Mouse (Mus musculus) forebrain, embryonic 16.5 days (tissue): ENCODE measurements at regions not wholly inside any gene's neighbourhood (a gene's known extent, or its start where the extent isn't known, plus 50 kb on each side); places are given as distances from the start of the nearest gene placed in this dataset.
A peak's percentile ranks its signal among the peaks of the same experiment; 100 is the strongest.

Experiments
- ATAC-seq: fragments of 200-750 bp; cut with Nextera tagmentation; 2 replicates; pipeline ENCODE4 v1.8.0; 2017; ENCODE audit warnings: mild to moderate bottlenecking, moderate library complexity
- H3K27ac ChIP-seq: fragments of 300-500 bp; sonication (generic); 2 replicates; pipeline ENCODE4 v1.5.1; 2014; ENCODE audit warnings: low read length, control low read depth
- H3K27me3 ChIP-seq: fragments of 300-500 bp; sonication (generic); replicated peaks from 2 replicates; pipeline ENCODE4 v1.6.1; 2014; ENCODE audit warnings: low read length; ENCODE audit not compliant: control insufficient read depth, insufficient read depth
- H3K36me3 ChIP-seq: fragments of 300-500 bp; sonication (generic); 2 replicates; pipeline ENCODE4 v1.6.1; 2014; ENCODE audit not compliant: control insufficient read depth, insufficient read depth
- H3K4me1 ChIP-seq: fragments of 300-500 bp; sonication (generic); replicated peaks from 2 replicates; pipeline ENCODE4 v1.6.1; 2014; ENCODE audit warnings: low read length; ENCODE audit not compliant: control insufficient read depth, insufficient read depth
- H3K4me2 ChIP-seq: fragments of 300-500 bp; sonication (generic); 2 replicates; pipeline ENCODE4 v1.6.1; 2014; ENCODE audit warnings: mild to moderate bottlenecking, low read length, control low read depth
- H3K4me3 ChIP-seq: fragments of 300-500 bp; sonication (generic); replicated peaks from 2 replicates; pipeline ENCODE4 v1.5.1; 2014; ENCODE audit warnings: mild to moderate bottlenecking, low read length, control low read depth
- H3K9ac ChIP-seq: fragments of 300-500 bp; sonication (generic); replicated peaks from 2 replicates; pipeline ENCODE4 v1.6.1; 2014; ENCODE audit warnings: low read depth, low read length, control low read depth
- H3K9me3 ChIP-seq: fragments of 300-500 bp; sonication (generic); 2 replicates; pipeline ENCODE4 v1.6.1; 2016; ENCODE audit warnings: low read length; ENCODE audit not compliant: control insufficient read depth
- WGBS: fragments of 180-500 bp; shearing (Covaris S2); extraction: QIAGEN DNeasy Blood & Tissue Kit; methylation state at CpG from one replicate; pipeline ENCODE4 v1.1.7; 2014; 5-methylcytosine and 5-hydroxymethylcytosine counted together

GRCm38 (mm10) chr10:66370096-66370495, 725.8 kb upstream of the Jmjd1c start:
- H3K4me2 ChIP-seq, result no peak overlapping the region
- H3K27ac ChIP-seq, result no peak overlapping the region
- no peak overlapping the region for H3K9ac ChIP-seq
- 32% methylated on average over 3 of the region's 3 CpGs for WGBS
- no peaks in the 10 kb centered on the region for H3K36me3 ChIP-seq
- no peaks in the 10 kb centered on the region for H3K27me3 ChIP-seq
- H3K4me1 ChIP-seq, result peaks cover 5% of the 10 kb centered on the region; the same call in 1 of the 2 replicates
- no peaks in the 10 kb centered on the region for H3K9me3 ChIP-seq
- no peak overlapping the region for H3K4me3 ChIP-seq
- peak; percentile 31; the same call in 1 of the 2 replicates for ATAC-seq

GRCm38 (mm10) chr10:66371756-66372155, 724.2 kb upstream of the Jmjd1c start:
- no peak overlapping the region for H3K27ac ChIP-seq
- no peak overlapping the region for H3K9ac ChIP-seq
- 40% methylated on average over 2 of the region's 2 CpGs for WGBS
- no peak overlapping the region for H3K4me2 ChIP-seq
- H3K4me3 ChIP-seq, result no peak overlapping the region
- no peaks in the 10 kb centered on the region for H3K27me3 ChIP-seq
- no peak for ATAC-seq
- H3K9me3 ChIP-seq, result no peaks in the 10 kb centered on the region
- no peaks in the 10 kb centered on the region for H3K36me3 ChIP-seq
- peaks cover 5% of the 10 kb centered on the region; the same call in 1 of the 2 replicates for H3K4me1 ChIP-seq
